Mouse (Mus musculus): ENCODE measurements at regions not wholly inside any gene's neighbourhood (a gene's known extent, or its start where the extent isn't known, plus 50 kb on each side); places are given as distances from the start of the nearest gene placed in this dataset.

GRCm38 (mm10) chr10:38882154-38882553, 60.6 kb upstream of the Rfpl4b start:
- TF ChIP-seq CTCF (IDR thresholded peaks at IDR 0.05; ENCODE audit: insufficient read depth, low read depth, low read length) (no peak), POLR2A (IDR thresholded peaks at IDR 0.05; ENCODE audit: insufficient read depth, low read depth, low read length) (no peak)

All from olfactory bulb, adult 2 months (tissue).